Mouse (Mus musculus) hindbrain, postnatal 0 days (tissue): ENCODE data around the gene Hadha. TPM values are rescaled to one million over a fixed set of nuclear protein-coding genes. Genes with fewer than 3 reads are reported as not detected.
A peak's percentile ranks its signal among the peaks of the same experiment; 100 is the strongest.

Experiments
- ATAC-seq: fragments of 200-750 bp; cut with Nextera tagmentation; 2 replicates; pipeline ENCODE4 v1.8.0; 2017; ENCODE audit warnings: mild to moderate bottlenecking, moderate TSS enrichment, moderate library complexity
- DNase-seq: peaks from one replicate; pipeline ENCODE4 v3.0.0-alpha.2; 2015; ENCODE audit warnings: low spot score
- H3K27ac ChIP-seq: fragments of 300-500 bp; sonication (generic); 2 replicates; pipeline ENCODE4 v1.5.1; 2014; ENCODE audit warnings: mild to moderate bottlenecking
- H3K27me3 ChIP-seq: fragments of 300-500 bp; sonication (generic); 2 replicates; pipeline ENCODE4 v1.6.1; 2014; ENCODE audit warnings: low read length, mixed read lengths; ENCODE audit not compliant: insufficient read depth
- H3K36me3 ChIP-seq: fragments of 300-500 bp; sonication (generic); 2 replicates; pipeline ENCODE4 v1.6.1; 2014; ENCODE audit warnings: low read length, mixed read lengths; ENCODE audit not compliant: insufficient read depth
- H3K4me1 ChIP-seq: fragments of 300-500 bp; sonication (generic); 2 replicates; pipeline ENCODE4 v1.6.1; 2014; ENCODE audit warnings: antibody characterized with exemption, low read length, mixed read lengths; ENCODE audit not compliant: insufficient read depth
- H3K4me2 ChIP-seq: fragments of 300-500 bp; sonication (generic); 2 replicates; pipeline ENCODE4 v1.6.1; 2014; ENCODE audit warnings: low read depth, mild to moderate bottlenecking, low read length, moderate library complexity, mixed read lengths
- H3K4me3 ChIP-seq: fragments of 300-500 bp; sonication (generic); 2 replicates; pipeline ENCODE4 v1.5.1; 2014; ENCODE audit warnings: low read length
- H3K9ac ChIP-seq: fragments of 300-500 bp; sonication (generic); replicated peaks from 2 replicates; pipeline ENCODE4 v1.6.1; 2014; ENCODE audit warnings: mild to moderate bottlenecking, low read length, moderate library complexity, mixed read lengths
- H3K9me3 ChIP-seq: fragments of 300-500 bp; sonication (generic); 2 replicates; pipeline ENCODE4 v1.6.1; 2016; ENCODE audit warnings: low read length, mixed read lengths
- CTCF ChIP-seq: IDR thresholded peaks from 2 replicates; pipeline ENCODE4 v1.5.1; 2016; ENCODE audit warnings: antibody characterized with exemption, control low read depth, low read depth
- WGBS: fragments of 180-500 bp; shearing (Covaris S2); extraction: QIAGEN DNeasy Blood & Tissue Kit; methylation state at CpG from one replicate; pipeline ENCODE4 v1.1.7; 2014; 5-methylcytosine and 5-hydroxymethylcytosine counted together
- polyA plus RNA-seq: library from polyadenylated mRNA; unstranded; fragments of >200 nt; fragmentation: Nextera tagmentation; extraction: Ambion mirVana; gene quantifications from 2 replicates; pipeline ENCODE4 v1.2.1, GENCODE M21; 2015
- total RNA-seq: library from RNA; depleted of rRNA; stranded (reverse); fragments of >200 nt; gene quantifications from 2 replicates; pipeline ENCODE4 v1.2.3, GENCODE M21; 2014

The Hadha gene
- total and polyA plus RNA-seq, 2 experiments from 2014 or later, result 50.4 to 68.0 TPM

- no peak for TF ChIP-seq CTCF
- no peak for DNase-seq
- Histone ChIP-seq H3K4me1 (peaks cover 31% of the 10 kb centered on the region), H3K36me3 (no peaks in the 10 kb centered on the region), H3K27me3 (no peaks in the 10 kb centered on the region; the same call in 1 of the 2 replicates), H3K27ac (peak overlapping the region; percentile 32; the same call in 1 of the 2 replicates), H3K9ac (no peak overlapping the region), H3K4me2 (no peak overlapping the region; the same call in 1 of the 2 replicates), H3K4me3 (no peak overlapping the region), H3K9me3 (no peaks in the 10 kb centered on the region)
- WGBS, result 36% methylated on average over 2 of the region's 2 CpGs
- ATAC-seq, result no peak
These were observed 45.1 kb downstream of the Hadha start for GRCm38 (mm10) chr5:30109899-30110298.

- no peaks in the 10 kb centered on the region; the same call in 1 of the 2 replicates for H3K27me3 ChIP-seq
- no peak overlapping the region for H3K9ac ChIP-seq
- peak overlapping the region; percentile 83 for H3K4me2 ChIP-seq
- no peak for DNase-seq
- no peaks in the 10 kb centered on the region for H3K9me3 ChIP-seq
- no peak for TF ChIP-seq CTCF
- no peak overlapping the region for H3K4me3 ChIP-seq
- H3K36me3 ChIP-seq, result no peaks in the 10 kb centered on the region
- 55% methylated on average over 6 of the region's 6 CpGs for WGBS
- H3K27ac ChIP-seq, result peak overlapping the region; percentile 69
- ATAC-seq, result no peak
- peaks cover 27% of the 10 kb centered on the region for H3K4me1 ChIP-seq
These were observed 46.7 kb downstream of the Hadha start for GRCm38 (mm10) chr5:30108233-30108632.

DNA sequence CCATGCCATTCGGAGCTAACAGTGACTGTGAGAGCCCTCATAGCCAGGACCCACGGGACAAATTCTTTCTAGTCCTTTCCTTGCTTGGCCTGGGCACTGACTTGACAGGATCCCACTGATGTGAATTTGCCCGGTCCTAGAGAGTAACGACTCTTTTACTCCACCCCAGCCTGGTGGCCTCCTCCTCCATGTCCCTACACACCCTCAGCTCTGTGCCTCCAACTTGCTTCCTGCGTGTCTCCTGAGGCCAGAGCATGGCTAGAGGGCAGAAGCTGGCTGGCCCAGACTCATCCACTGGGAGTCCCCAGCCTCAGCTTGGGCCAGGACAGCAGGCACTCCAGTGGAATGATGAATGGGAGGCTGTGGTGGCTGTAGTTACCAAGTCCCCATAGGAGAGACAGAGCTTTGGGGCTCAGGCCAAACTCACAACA, 47.3 kb downstream of the Hadha start:
- 7% methylated on average over 5 of the region's 5 CpGs for WGBS
- Histone ChIP-seq H3K27me3 (no peaks in the 10 kb centered on the region; the same call in 1 of the 2 replicates), H3K4me3 (no peak overlapping the region), H3K36me3 (no peaks in the 10 kb centered on the region), H3K9ac (no peak overlapping the region), H3K4me1 (peaks cover 27% of the 10 kb centered on the region), H3K27ac (peak overlapping the region; percentile 69), H3K9me3 (no peaks in the 10 kb centered on the region), H3K4me2 (peak overlapping the region; percentile 83)
- ATAC-seq (peak; percentile 60), DNase-seq (peak; percentile 74)
- TF ChIP-seq CTCF, result no peak

DNA sequence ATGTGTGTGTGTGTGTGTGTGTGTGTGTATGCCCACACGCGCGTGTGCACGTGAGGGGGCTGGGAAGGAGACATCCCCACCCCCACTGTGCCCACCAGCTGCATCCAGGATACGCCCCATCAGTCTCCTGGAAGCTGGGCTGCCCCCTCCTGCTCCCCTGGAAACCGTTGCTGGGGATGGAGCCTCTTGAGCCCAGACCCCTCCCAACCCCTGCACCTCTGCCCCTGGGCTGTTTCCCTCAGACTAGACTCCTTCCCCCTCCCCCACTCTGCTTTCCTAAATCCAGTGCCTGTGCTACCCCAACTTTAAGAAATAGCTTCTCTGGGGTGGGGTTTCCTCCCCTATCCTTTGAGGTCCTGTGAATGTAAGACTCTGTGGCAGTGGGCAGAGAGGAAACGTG, 47.8 kb downstream of the Hadha start:
- no peak for TF ChIP-seq CTCF
- 0 out of 2 replicates have a peak overlapping the region, but pooled peaks have one; percentile 54 for H3K4me3 ChIP-seq
- ATAC-seq (peak; percentile 21; the same call in 1 of the 2 replicates), DNase-seq (peak; percentile 73)
- WGBS, result 6% methylated on average over 7 of the region's 7 CpGs
- no peaks in the 10 kb centered on the region for H3K36me3 ChIP-seq
- H3K9me3 ChIP-seq, result no peaks in the 10 kb centered on the region
- peak overlapping the region; percentile 73 for H3K27ac ChIP-seq
- peaks cover 27% of the 10 kb centered on the region for H3K4me1 ChIP-seq
- H3K4me2 ChIP-seq, result peak overlapping the region; percentile 83
- no peak overlapping the region for H3K9ac ChIP-seq
- H3K27me3 ChIP-seq, result no peaks in the 10 kb centered on the region; the same call in 1 of the 2 replicates

DNA sequence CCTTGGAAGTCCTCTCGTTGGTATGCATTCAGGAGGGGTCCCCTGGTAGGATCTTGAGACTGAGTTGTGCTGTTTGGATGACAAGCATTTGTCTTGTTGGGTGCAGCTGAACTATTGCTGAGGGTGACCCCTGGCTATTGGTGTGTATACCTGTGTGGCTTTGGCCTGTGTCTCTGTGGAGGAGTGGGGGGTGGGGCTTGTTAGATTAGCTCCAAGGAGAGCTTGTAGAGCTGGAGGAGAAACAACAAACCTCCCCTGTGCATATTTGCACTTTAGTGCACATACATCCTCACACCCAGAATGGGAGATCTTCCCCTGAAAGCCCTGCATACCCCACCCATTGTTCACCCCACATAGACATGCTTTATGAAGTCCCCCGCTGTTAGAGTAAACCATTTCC, 48.2 kb downstream of the Hadha start:
- H3K36me3 ChIP-seq, result no peaks in the 10 kb centered on the region
- no peak for TF ChIP-seq CTCF
- peak overlapping the region; percentile 83 for H3K4me2 ChIP-seq
- WGBS, result 25% methylated on average over 2 of the region's 2 CpGs
- H3K9ac ChIP-seq, result 0 out of 2 replicates have a peak overlapping the region, but pooled peaks have one; percentile 58
- DNase-seq, result no peak
- H3K27ac ChIP-seq, result peak overlapping the region; percentile 73
- ATAC-seq, result no peak
- H3K27me3 ChIP-seq, result no peaks in the 10 kb centered on the region; the same call in 1 of the 2 replicates
- peak overlapping the region; percentile 54 for H3K4me3 ChIP-seq
- H3K9me3 ChIP-seq, result no peaks in the 10 kb centered on the region
- peaks cover 27% of the 10 kb centered on the region for H3K4me1 ChIP-seq

DNA sequence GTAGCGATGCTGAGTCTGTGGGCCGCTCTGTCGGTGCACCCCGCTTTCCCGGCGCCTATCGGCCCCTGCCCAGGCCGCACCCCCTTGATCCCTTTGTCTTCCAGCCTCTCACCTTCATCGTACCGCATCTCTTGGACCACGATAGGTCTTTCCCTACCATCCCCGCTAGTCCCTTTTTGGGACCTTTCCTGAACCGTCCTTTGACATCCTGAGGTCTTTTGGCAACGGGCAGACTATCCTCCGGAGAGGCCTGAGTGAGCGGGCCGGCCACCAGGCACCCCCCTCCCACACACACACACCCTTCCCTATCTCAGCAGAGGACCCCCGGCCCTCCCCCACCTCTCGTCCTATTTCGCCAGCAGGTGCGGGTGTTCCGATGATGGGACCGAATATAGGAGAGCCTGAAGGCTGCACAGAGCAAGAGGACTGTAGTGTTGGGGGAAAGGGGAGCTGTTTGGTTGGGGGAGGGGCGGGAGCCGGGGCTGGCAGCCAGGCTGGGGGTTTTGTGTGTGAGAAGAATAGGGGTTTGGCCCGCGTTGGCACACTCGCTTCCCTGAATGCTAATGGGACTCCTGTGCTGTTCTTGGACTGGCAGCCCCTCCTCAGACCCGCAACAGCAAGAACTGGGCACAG, 49.2 kb downstream of the Hadha start, which contains the start of gene 3110082J24Rik:
Gene 3110082J24Rik (minus strand): TSS at position 419 of the 633 bp plus-strand sequence.
- DNase-seq (peak; percentile 78), ATAC-seq (peak; percentile 62)
- Histone ChIP-seq H3K4me1 (peaks cover 19% of the 10 kb centered on the region), H3K27ac (peak within 1 kb of the TSS; percentile 73), H3K27me3 (no peaks in the 10 kb centered on the region; the same call in 1 of the 2 replicates), H3K9me3 (no peaks in the 10 kb centered on the region), H3K4me3 (peak within 1 kb of the TSS; percentile 54), H3K36me3 (no peaks in the 10 kb centered on the region), H3K4me2 (peak within 1 kb of the TSS; percentile 83), H3K9ac (peak within 1 kb of the TSS; percentile 58)
- no peak for TF ChIP-seq CTCF
- WGBS, result 3% methylated on average over 29 of the region's 29 CpGs
